Mouse (Mus musculus) hindbrain, embryonic 13.5 days (tissue): ENCODE measurements around the gene Plin3. TPM values are rescaled to one million over a fixed set of nuclear protein-coding genes. Genes with fewer than 3 reads are reported as not detected.

Experiments
- ATAC-seq: fragments of 200-750 bp; cut with Nextera tagmentation; 2 replicates; pipeline ENCODE4 v1.8.0; 2017; ENCODE audit warnings: moderate TSS enrichment; ENCODE audit not compliant: low FRiP score
- H3K27ac ChIP-seq: fragments of 300-500 bp; sonication (generic); 2 replicates; pipeline ENCODE4 v1.5.1; 2015; ENCODE audit warnings: inconsistent platforms, mild to moderate bottlenecking, moderate library complexity
- H3K27me3 ChIP-seq: fragments of 300-500 bp; sonication (generic); 2 replicates; pipeline ENCODE4 v1.6.1; 2015; ENCODE audit warnings: mild to moderate bottlenecking, inconsistent platforms
- H3K36me3 ChIP-seq: fragments of 300-500 bp; sonication (generic); 2 replicates; pipeline ENCODE4 v1.6.1; 2015; ENCODE audit warnings: mild to moderate bottlenecking, inconsistent platforms
- H3K4me1 ChIP-seq: fragments of 300-500 bp; sonication (generic); replicated peaks from 2 replicates; pipeline ENCODE4 v1.6.1; 2015; ENCODE audit warnings: inconsistent platforms
- H3K4me2 ChIP-seq: fragments of 300-500 bp; sonication (generic); 2 replicates; pipeline ENCODE4 v1.6.1; 2015; ENCODE audit warnings: inconsistent platforms, mild to moderate bottlenecking, moderate library complexity
- H3K4me3 ChIP-seq: fragments of 300-500 bp; sonication (generic); 2 replicates; pipeline ENCODE4 v1.5.1; 2015; ENCODE audit warnings: mild to moderate bottlenecking, inconsistent platforms
- H3K9ac ChIP-seq: fragments of 300-500 bp; sonication (generic); 2 replicates; pipeline ENCODE4 v1.6.1; 2015; ENCODE audit warnings: mild to moderate bottlenecking, inconsistent platforms
- H3K9me3 ChIP-seq: fragments of 300-500 bp; sonication (generic); 2 replicates; pipeline ENCODE4 v1.6.1; 2016; ENCODE audit warnings: inconsistent platforms
- WGBS: fragments of 180-500 bp; shearing (Covaris S2); methylation state at CpG from one replicate; pipeline ENCODE4 v1.1.7; 2015; 5-methylcytosine and 5-hydroxymethylcytosine counted together
- polyA plus RNA-seq: library from polyadenylated mRNA; unstranded; fragments of >200 nt; fragmentation: Nextera tagmentation; extraction: Ambion mirVana; gene quantifications from 2 replicates; pipeline ENCODE4 v1.2.1, GENCODE M21; 2015

Plin3 gene
- polyA plus RNA-seq, 1 experiment from 2014 or later, result 23.5 TPM

DNA sequence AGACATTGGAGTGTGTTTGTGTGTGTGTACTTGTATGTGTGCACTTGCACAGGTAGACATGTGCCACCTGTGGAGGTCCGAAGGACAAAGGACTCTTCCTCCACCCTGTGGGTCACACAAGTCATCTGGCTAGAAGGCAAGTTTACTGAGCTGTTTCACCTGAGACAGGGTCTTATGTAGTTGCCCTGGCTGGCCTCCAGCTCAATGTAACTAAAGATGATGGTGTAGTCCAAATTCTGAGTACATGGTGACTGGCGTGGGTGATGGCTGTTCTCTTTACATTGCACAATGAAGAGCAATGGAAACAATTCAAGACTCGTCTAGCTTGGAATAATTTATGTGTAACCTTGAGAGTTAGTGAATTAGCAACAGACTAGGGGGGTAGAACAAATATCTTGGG is 31.7 kb upstream of the Plin3 start:
- peaks cover 15% of the 10 kb centered on the region; the same call in 1 of the 2 replicates for H3K36me3 ChIP-seq
- H3K9ac ChIP-seq, result no peak overlapping the region
- H3K4me2 ChIP-seq, result no peak overlapping the region
- ATAC-seq, result no peak
- WGBS, result 73% methylated on average over 3 of the region's 3 CpGs
- H3K27me3 ChIP-seq, result no peaks in the 10 kb centered on the region
- H3K27ac ChIP-seq, result no peak overlapping the region
- no peaks in the 10 kb centered on the region for H3K9me3 ChIP-seq
- H3K4me3 ChIP-seq, result no peak overlapping the region
- peaks cover 27% of the 10 kb centered on the region for H3K4me1 ChIP-seq

GRCm38 (mm10) chr17:56309191-56309945 is 16.7 kb upstream of the Plin3 start:
- peaks cover 7% of the 10 kb centered on the region; the same call in 1 of the 2 replicates for H3K36me3 ChIP-seq
- no peak overlapping the region for H3K9ac ChIP-seq
- no peaks in the 10 kb centered on the region for H3K27me3 ChIP-seq

DNA sequence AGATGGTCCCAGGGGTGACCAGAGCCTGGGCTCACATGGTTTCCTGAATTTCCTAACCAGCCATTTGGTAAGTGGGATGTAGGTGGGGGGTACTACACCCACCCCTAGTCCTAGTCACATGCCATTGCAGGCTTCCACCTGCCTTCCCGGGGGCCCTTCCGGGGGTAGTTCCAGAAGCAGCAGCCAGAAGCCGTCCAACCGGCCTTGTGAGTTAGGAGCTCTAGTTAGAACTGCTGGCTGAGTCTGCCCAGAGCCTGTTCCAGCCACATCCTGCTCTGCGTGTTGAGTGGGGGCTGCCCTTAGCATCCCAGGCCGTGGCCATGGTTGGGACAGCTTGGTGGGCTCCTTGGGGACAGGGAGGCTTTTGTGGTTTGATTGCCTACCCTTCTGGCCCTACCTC is 15.4 kb upstream of the Plin3 start:
- H3K36me3 ChIP-seq, result peaks cover 7% of the 10 kb centered on the region; the same call in 1 of the 2 replicates
- no peaks in the 10 kb centered on the region for H3K9me3 ChIP-seq
- no peak overlapping the region for H3K4me2 ChIP-seq
- no peak overlapping the region for H3K4me3 ChIP-seq
- 90% methylated on average over 6 of the region's 6 CpGs for WGBS
- ATAC-seq, result no peak
- H3K27me3 ChIP-seq, result peaks cover 5% of the 10 kb centered on the region; the same call in 1 of the 2 replicates
- no peak overlapping the region for H3K27ac ChIP-seq
- no peak overlapping the region for H3K9ac ChIP-seq
- H3K4me1 ChIP-seq, result peaks cover 34% of the 10 kb centered on the region

More at GRCm38 (mm10) chr17:56309191-56309945, 16.7 kb upstream of the Plin3 start:
- no peak overlapping the region for H3K27ac ChIP-seq
- WGBS, result 91% methylated on average over 15 of the region's 15 CpGs
- no peak overlapping the region for H3K4me2 ChIP-seq
- no peak overlapping the region for H3K4me3 ChIP-seq
- H3K9me3 ChIP-seq, result no peaks in the 10 kb centered on the region
- H3K4me1 ChIP-seq, result peaks cover 27% of the 10 kb centered on the region
- no peak for ATAC-seq

GRCm38 (mm10) chr17:56305826-56306225 is 13.2 kb upstream of the Plin3 start:
- Histone ChIP-seq H3K4me1 (peaks cover 39% of the 10 kb centered on the region), H3K4me2 (peak overlapping the region; percentile 87; the same call in 1 of the 2 replicates), H3K9me3 (no peaks in the 10 kb centered on the region), H3K9ac (no peak overlapping the region), H3K27ac (no peak overlapping the region), H3K27me3 (peaks cover 7% of the 10 kb centered on the region; the same call in 1 of the 2 replicates), H3K4me3 (no peak overlapping the region), H3K36me3 (peaks cover 7% of the 10 kb centered on the region; the same call in 1 of the 2 replicates)
- ATAC-seq, result no peak
- 77% methylated on average over 8 of the region's 8 CpGs for WGBS

GRCm38 (mm10) chr17:56305156-56305555 is 12.5 kb upstream of the Plin3 start:
- H3K36me3 ChIP-seq, result peaks cover 7% of the 10 kb centered on the region; the same call in 1 of the 2 replicates
- WGBS, result 31% methylated on average over 9 of the region's 9 CpGs
- peaks cover 39% of the 10 kb centered on the region for H3K4me1 ChIP-seq
- peaks cover 7% of the 10 kb centered on the region; the same call in 1 of the 2 replicates for H3K27me3 ChIP-seq
- peak overlapping the region; percentile 87 for H3K4me2 ChIP-seq
- H3K9ac ChIP-seq, result peak overlapping the region; percentile 74
- no peaks in the 10 kb centered on the region for H3K9me3 ChIP-seq
- no peak overlapping the region for H3K27ac ChIP-seq
- peak overlapping the region; percentile 74 for H3K4me3 ChIP-seq
- ATAC-seq, result no peak

GRCm38 (mm10) chr17:56304718-56305117 is 12.0 kb upstream of the Plin3 start:
- peak overlapping the region; percentile 87 for H3K4me2 ChIP-seq
- no peak overlapping the region for H3K27ac ChIP-seq
- no peak for ATAC-seq
- peak overlapping the region; percentile 74 for H3K9ac ChIP-seq
- peaks cover 5% of the 10 kb centered on the region; the same call in 1 of the 2 replicates for H3K36me3 ChIP-seq
- 15% methylated on average over 11 of the region's 11 CpGs for WGBS
- peaks cover 39% of the 10 kb centered on the region for H3K4me1 ChIP-seq
- H3K27me3 ChIP-seq, result peaks cover 7% of the 10 kb centered on the region; the same call in 1 of the 2 replicates
- peak overlapping the region; percentile 74 for H3K4me3 ChIP-seq
- H3K9me3 ChIP-seq, result no peaks in the 10 kb centered on the region

DNA sequence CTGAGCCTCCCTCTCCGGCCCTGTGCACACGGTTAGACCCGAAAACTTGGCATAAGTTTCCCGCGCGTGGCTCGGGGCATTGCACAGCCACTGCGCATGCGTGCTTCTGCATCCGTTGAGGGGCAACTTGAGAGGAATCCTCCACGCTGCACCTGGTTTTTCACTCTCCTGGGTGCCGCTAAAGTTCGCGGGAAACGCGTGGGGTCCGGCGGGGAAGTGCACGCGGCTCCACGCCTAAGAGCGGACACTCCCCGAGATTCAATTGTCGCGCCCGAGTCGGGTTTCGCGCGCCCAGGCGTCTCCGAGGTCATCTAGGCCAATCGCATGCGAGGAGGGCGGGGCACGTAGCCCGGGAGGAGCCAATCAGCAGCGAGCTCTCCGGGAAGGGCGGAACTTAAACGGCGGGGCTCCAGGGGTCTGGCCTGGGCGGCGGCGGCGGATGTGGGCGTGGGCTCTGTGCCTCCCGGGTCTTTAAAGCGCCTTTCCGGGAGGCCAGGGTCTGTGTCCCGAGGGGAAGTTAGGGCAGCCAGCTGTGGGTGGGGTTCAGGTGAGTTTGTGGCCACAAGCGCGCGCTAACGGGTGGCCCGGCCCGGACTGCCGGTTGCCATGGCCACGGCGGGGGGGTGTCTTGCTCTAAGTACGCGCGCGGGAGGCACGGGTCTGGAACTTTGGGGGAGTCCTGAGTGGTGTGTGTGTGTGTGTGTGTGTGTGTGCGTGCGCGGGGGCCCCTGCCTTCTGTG is 11.3 kb upstream of the Plin3 start:
- Histone ChIP-seq H3K9me3 (no peaks in the 10 kb centered on the region), H3K9ac (peak overlapping the region; percentile 74), H3K4me3 (peak overlapping the region; percentile 74), H3K4me2 (peak overlapping the region; percentile 87), H3K4me1 (peaks cover 39% of the 10 kb centered on the region), H3K36me3 (no peaks in the 10 kb centered on the region), H3K27me3 (peaks cover 7% of the 10 kb centered on the region; the same call in 1 of the 2 replicates), H3K27ac (0 out of 2 replicates have a peak overlapping the region, but pooled peaks have one; percentile 30)
- peak; percentile 95 for ATAC-seq
- WGBS, result under 1% methylated on average over 68 of the region's 68 CpGs

DNA sequence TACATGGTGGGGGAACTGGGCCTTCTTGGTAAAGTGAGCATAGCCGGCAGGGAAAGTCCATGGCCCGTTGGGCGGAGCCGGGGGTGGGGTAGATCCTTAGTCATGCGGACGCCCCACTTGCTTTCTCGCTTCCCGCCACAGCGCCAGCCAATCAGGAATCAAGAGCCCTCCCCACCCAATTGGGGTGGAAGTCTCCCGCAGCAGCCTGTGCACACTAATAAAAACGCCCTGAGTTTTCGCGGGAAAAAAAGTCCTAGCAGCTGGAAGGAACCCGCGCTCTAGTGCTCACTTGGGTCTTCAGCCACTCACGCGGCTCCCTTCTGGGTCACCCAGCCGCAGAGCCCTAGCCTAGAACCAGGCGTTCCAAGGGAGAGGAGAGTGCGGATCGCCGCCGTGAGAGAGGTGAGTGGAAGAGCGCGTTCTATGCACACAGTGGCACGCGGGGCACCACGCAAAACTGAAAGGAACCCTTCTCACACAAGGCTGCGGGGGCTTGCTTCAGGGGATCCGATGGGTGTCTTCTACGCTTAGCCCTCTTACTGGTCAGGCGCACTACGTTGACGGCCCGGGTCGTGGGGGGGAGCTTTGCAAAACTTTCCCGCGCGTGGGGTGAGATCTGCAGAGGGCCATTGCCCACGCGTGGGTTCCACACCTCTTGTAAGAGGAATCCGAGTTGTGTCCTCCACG is 10.6 kb upstream of the Plin3 start, which contains the start of gene Uhrf1:
TSS of gene Uhrf1 (plus strand) at position 162 of the 687 bp plus-strand sequence.
- H3K27me3 ChIP-seq, result peaks cover 7% of the 10 kb centered on the region; the same call in 1 of the 2 replicates
- no peaks in the 10 kb centered on the region for H3K9me3 ChIP-seq
- peak within 1 kb of the TSS; percentile 74 for H3K4me3 ChIP-seq
- WGBS, result under 1% methylated on average over 43 of the region's 43 CpGs
- peak within 1 kb of the TSS; percentile 87 for H3K4me2 ChIP-seq
- H3K27ac ChIP-seq, result 0 out of 2 replicates have a peak within 1 kb of the TSS, but pooled peaks have one; percentile 30
- H3K9ac ChIP-seq, result peak within 1 kb of the TSS; percentile 74
- peak; percentile 45 for ATAC-seq
- peaks cover 39% of the 10 kb centered on the region for H3K4me1 ChIP-seq
- no peaks in the 10 kb centered on the region for H3K36me3 ChIP-seq

DNA sequence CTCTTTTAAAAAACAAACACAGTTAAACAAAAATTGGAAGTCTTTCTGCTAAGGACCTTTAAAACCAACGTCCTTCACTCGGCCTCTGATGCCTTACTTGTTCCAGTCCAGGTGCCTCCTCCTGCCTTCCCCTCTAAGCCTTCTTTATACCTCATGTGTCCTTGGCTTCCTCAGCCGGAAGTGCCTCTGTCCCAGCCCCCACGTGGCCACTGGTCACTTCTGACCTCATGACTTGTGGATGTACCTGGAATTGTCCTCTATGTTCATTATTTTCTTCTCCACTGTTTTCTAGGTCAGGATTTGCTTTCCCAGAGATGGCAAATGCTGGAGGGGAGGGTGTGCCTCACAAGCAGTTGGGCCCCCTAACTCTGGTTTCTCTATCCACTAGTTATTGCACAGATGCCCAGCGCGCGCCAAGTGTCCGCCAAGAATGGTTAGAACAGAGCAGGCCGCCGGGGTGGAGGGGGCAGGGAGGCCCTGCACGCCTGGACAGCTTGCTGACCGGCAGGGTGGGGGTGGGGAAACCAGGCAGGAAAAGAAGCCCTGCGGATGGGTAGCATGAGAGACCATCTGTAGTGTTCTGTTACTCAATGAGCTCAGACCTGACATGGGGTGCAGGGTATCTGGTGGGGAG is 9.8 kb upstream of the Plin3 start:
- Histone ChIP-seq H3K36me3 (no peaks in the 10 kb centered on the region), H3K27ac (no peak overlapping the region), H3K27me3 (peaks cover 7% of the 10 kb centered on the region; the same call in 1 of the 2 replicates), H3K4me3 (no peak overlapping the region), H3K4me1 (peaks cover 36% of the 10 kb centered on the region), H3K4me2 (peak overlapping the region; percentile 87), H3K9me3 (no peaks in the 10 kb centered on the region), H3K9ac (no peak overlapping the region)
- ATAC-seq, result no peak
- WGBS, result 25% methylated on average over 13 of the region's 13 CpGs

GRCm38 (mm10) chr17:56300186-56300585 is 7.5 kb upstream of the Plin3 start, which contains the start of gene Arrdc5:
Arrdc5 (minus strand) TSS chr17:56300286.
- Histone ChIP-seq H3K4me1 (peaks cover 20% of the 10 kb centered on the region), H3K4me3 (no peak within 1 kb of the TSS), H3K36me3 (no peaks in the 10 kb centered on the region), H3K4me2 (no peak within 1 kb of the TSS), H3K9me3 (no peaks in the 10 kb centered on the region), H3K9ac (no peak within 1 kb of the TSS), H3K27me3 (peaks cover 7% of the 10 kb centered on the region; the same call in 1 of the 2 replicates), H3K27ac (no peak within 1 kb of the TSS)
- WGBS, result 93% methylated on average over 9 of the region's 9 CpGs
- ATAC-seq, result no peak

DNA sequence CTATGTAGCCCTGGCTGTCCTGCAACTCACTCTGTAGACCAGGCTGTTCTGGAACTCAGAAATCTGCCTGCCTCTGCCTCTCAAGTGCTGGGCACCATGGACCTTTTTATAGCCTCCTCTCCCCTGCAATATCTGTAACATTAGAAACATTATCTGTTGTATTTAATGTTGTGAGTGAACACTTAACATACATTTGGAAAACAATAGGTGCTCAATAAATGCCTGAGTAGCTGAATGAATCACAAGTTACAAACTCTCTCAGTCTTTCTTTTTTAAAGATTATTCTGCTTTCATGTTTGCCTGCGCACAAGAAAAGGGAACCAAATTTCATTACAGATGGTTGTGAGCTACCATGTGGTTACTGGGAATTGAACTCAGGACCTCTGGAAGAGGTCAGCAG is 5.6 kb upstream of the Plin3 start:
- no peak for ATAC-seq
- no peaks in the 10 kb centered on the region for H3K9me3 ChIP-seq
- no peak overlapping the region for H3K4me3 ChIP-seq
- H3K36me3 ChIP-seq, result no peaks in the 10 kb centered on the region
- no peak overlapping the region for H3K27ac ChIP-seq
- H3K9ac ChIP-seq, result no peak overlapping the region
- no peak overlapping the region for H3K4me2 ChIP-seq
- peaks cover 4% of the 10 kb centered on the region; the same call in 1 of the 2 replicates for H3K27me3 ChIP-seq
- peaks cover 7% of the 10 kb centered on the region for H3K4me1 ChIP-seq
- WGBS, result 100% methylated on average over 1 of the region's 1 CpGs
